Mouse (Mus musculus) neural tube, embryonic 13.5 days (tissue): ENCODE data around the gene Apba1. TPM values are rescaled to one million over a fixed set of nuclear protein-coding genes. Genes with fewer than 3 reads are reported as not detected.

ENCODE experiments used
- ATAC-seq: fragments of 200-750 bp; cut with Nextera tagmentation; 2 replicates; pipeline ENCODE4 v1.8.0; 2017; ENCODE audit warnings: low read depth, mild to moderate bottlenecking, moderate TSS enrichment, moderate library complexity
- H3K27ac ChIP-seq: fragments of 300-500 bp; sonication (generic); replicated peaks from 2 replicates; pipeline ENCODE4 v1.5.1; 2015; ENCODE audit warnings: moderate library complexity, mild to moderate bottlenecking, inconsistent platforms
- H3K27me3 ChIP-seq: fragments of 300-500 bp; sonication (generic); 2 replicates; pipeline ENCODE4 v1.6.1; 2015; ENCODE audit warnings: mild to moderate bottlenecking, inconsistent platforms
- H3K36me3 ChIP-seq: fragments of 300-500 bp; sonication (generic); 2 replicates; pipeline ENCODE4 v1.6.1; 2015; ENCODE audit warnings: mild to moderate bottlenecking, inconsistent platforms
- H3K4me1 ChIP-seq: fragments of 300-500 bp; sonication (generic); replicated peaks from 2 replicates; pipeline ENCODE4 v1.6.1; 2015; ENCODE audit warnings: inconsistent platforms
- H3K4me2 ChIP-seq: fragments of 300-500 bp; sonication (generic); 2 replicates; pipeline ENCODE4 v1.6.1; 2015; ENCODE audit warnings: inconsistent platforms, mild to moderate bottlenecking, moderate library complexity
- H3K4me3 ChIP-seq: fragments of 300-500 bp; sonication (generic); 2 replicates; pipeline ENCODE4 v1.5.1; 2015; ENCODE audit warnings: mild to moderate bottlenecking, inconsistent platforms
- H3K9ac ChIP-seq: fragments of 300-500 bp; sonication (generic); 2 replicates; pipeline ENCODE4 v1.6.1; 2015; ENCODE audit warnings: moderate library complexity, mild to moderate bottlenecking, inconsistent platforms
- H3K9me3 ChIP-seq: fragments of 300-500 bp; sonication (generic); 2 replicates; pipeline ENCODE4 v1.6.1; 2016; ENCODE audit warnings: inconsistent platforms
- WGBS: fragments of 180-500 bp; shearing (Covaris S2); methylation state at CpG from one replicate; pipeline ENCODE4 v1.1.7; 2015; 5-methylcytosine and 5-hydroxymethylcytosine counted together
- polyA plus RNA-seq: library from polyadenylated mRNA; unstranded; fragments of >200 nt; fragmentation: Nextera tagmentation; extraction: Ambion mirVana; gene quantifications from 2 replicates; pipeline ENCODE4 v1.2.1, GENCODE M21; 2015

The Apba1 gene
- polyA plus RNA-seq, 1 experiment from 2014 or later: 8.7 TPM

DNA sequence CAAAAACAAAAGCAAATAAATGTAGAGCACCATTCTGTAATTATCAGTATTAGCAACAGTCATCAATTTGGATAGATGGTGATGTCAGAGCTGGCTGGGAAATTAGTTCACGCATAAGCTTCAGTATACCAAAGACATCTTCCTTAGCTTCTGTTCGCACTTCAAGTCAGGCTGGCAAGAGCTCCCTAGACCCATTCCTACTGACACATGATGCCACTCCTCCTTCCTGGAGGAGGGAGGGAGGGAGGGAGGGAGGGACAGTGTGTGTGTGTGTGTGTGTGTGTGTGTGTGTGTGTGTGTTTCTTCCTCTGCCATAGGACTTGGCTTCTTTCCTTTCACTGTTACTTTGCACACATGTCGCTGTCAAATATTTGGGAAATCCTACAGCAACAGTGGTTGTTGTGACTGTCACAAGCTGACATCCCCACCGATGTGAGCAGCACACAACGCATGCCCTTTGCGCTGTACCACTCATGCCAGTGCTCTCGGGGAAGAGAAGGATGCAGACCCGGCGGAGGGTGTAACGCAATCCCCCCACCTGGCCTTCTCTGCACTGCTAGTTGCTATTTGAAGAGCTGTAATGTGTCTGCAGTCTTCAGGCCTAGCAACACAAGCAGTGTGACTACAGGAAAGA lies 237.2 kb downstream of the Apba1 start:
- Histone ChIP-seq H3K27ac (no peak overlapping the region), H3K9me3 (no peaks in the 10 kb centered on the region), H3K4me1 (no peaks in the 10 kb centered on the region), H3K4me3 (no peak overlapping the region), H3K27me3 (no peaks in the 10 kb centered on the region), H3K36me3 (no peaks in the 10 kb centered on the region), H3K4me2 (no peak overlapping the region), H3K9ac (no peak overlapping the region)
- WGBS: 88% methylated on average over 10 of the region's 10 CpGs
- ATAC-seq: no peak

Other genes starting within 250 kb of the Apba1 start
- 0.22 and 0.36 TPM in 2 replicates for gene 1700028P14Rik, start 106.1 kb upstream of the Apba1 start, polyA plus RNA-seq
- gene Ptar1, start 71.5 kb upstream of the Apba1 start, polyA plus RNA-seq: 3.8 and 4.1 TPM in 2 replicates